Mouse (Mus musculus) liver, postnatal 0 days (tissue): Measurements from ENCODE around the gene Tmx4.
A peak's percentile ranks its signal among the peaks of the same experiment; 100 is the strongest.

Experiments used
- CTCF ChIP-seq: sonication (generic); IDR thresholded peaks from 2 replicates; pipeline ENCODE4 v1.5.1; 2016; ENCODE audit warnings: antibody characterized with exemption, low read depth
- EP300 ChIP-seq: IDR thresholded peaks from 2 replicates; pipeline ENCODE4 v1.6.1; 2016; ENCODE audit warnings: antibody characterized with exemption, low read depth, mild to moderate bottlenecking

DNA sequence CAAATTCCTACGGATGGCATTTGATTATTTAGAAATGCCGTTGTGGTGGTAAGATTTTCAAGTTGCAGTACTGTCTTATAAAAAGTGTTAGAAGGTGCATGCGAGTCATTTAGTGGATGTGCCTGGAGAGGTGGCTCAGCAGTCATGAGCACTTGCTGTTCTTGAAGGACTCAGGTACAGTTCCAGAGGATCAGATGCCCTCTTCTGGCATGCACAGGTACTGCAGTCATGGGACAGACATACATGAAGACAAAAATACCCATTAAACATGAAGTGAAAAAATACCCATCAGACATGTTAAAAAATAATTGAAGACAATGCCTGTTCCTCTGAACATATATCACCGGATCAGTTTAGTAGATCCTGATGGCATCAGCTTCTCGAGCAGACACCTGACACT is 29.7 kb upstream of the Tmx4 start:
- TF ChIP-seq EP300 (no peak), CTCF (peak; percentile 84)
